Mouse (Mus musculus): ENCODE results near the gene Atp8b3. TPM values are rescaled to one million over a fixed set of nuclear protein-coding genes. Genes with fewer than 3 reads are reported as not detected.

Atp8b3 gene
- polyA plus RNA-seq, 1 experiment from 2014 or later: 0.28 TPM

- no peak overlapping the region for H3K4me3 ChIP-seq (ENCODE audit: low read depth, low read length)
- ATAC-seq (replicated peaks; ENCODE audit: insufficient number of reproducible peaks, low FRiP score, low TSS enrichment, low read depth): no peak; the same call in 1 of the 2 replicates
- no peak overlapping the region for H3K9ac ChIP-seq (replicated peaks; ENCODE audit: low read length)
- H3K36me3 ChIP-seq (replicated peaks; ENCODE audit: control insufficient read depth, insufficient read depth, low read depth, low read length): no peaks in the 10 kb centered on the region
- H3K27me3 ChIP-seq (ENCODE audit: control insufficient read depth, insufficient read depth, low read length): peaks cover 19% of the 10 kb centered on the region
- DNase-seq (ENCODE audit: low spot score): no peak
- 11% methylated on average over 7 of the region's 7 CpGs for WGBS
- H3K9me3 ChIP-seq (replicated peaks; ENCODE audit: control insufficient read depth, low read length): no peaks in the 10 kb centered on the region
- H3K4me2 ChIP-seq (ENCODE audit: low read depth, low read length): no peak overlapping the region
- H3K4me1 ChIP-seq (ENCODE audit: control insufficient read depth, insufficient read depth, low read length): no peaks in the 10 kb centered on the region
- H3K27ac ChIP-seq (replicated peaks; ENCODE audit: low read depth, low read length): no peak overlapping the region
Measured at GRCm38 (mm10) chr10:80533704-80534103, 5.2 kb downstream of the Atp8b3 start.

- no peak overlapping the region for H3K27ac ChIP-seq (replicated peaks; ENCODE audit: low read depth, low read length)
- H3K4me2 ChIP-seq (ENCODE audit: low read depth, low read length): no peak overlapping the region
- H3K27me3 ChIP-seq (ENCODE audit: control insufficient read depth, insufficient read depth, low read length): peaks cover 17% of the 10 kb centered on the region
- H3K4me3 ChIP-seq (ENCODE audit: low read depth, low read length): no peak overlapping the region
- WGBS: 83% methylated on average over 11 of the region's 11 CpGs
- H3K4me1 ChIP-seq (ENCODE audit: control insufficient read depth, insufficient read depth, low read length): no peaks in the 10 kb centered on the region
- no peaks in the 10 kb centered on the region for H3K9me3 ChIP-seq (replicated peaks; ENCODE audit: control insufficient read depth, low read length)
- no peak overlapping the region for H3K9ac ChIP-seq (replicated peaks; ENCODE audit: low read length)
- DNase-seq (ENCODE audit: low spot score): no peak
- H3K36me3 ChIP-seq (replicated peaks; ENCODE audit: control insufficient read depth, insufficient read depth, low read depth, low read length): no peaks in the 10 kb centered on the region
- ATAC-seq (replicated peaks; ENCODE audit: insufficient number of reproducible peaks, low FRiP score, low TSS enrichment, low read depth): no peak
Measured at GRCm38 (mm10) chr10:80532783-80533182, 6.1 kb downstream of the Atp8b3 start.

GRCm38 (mm10) chr10:80526172-80526571 is 12.8 kb downstream of the Atp8b3 start:
- H3K27me3 ChIP-seq (ENCODE audit: control insufficient read depth, insufficient read depth, low read length): no peaks in the 10 kb centered on the region
- no peak overlapping the region for H3K9ac ChIP-seq (replicated peaks; ENCODE audit: low read length)
- H3K4me2 ChIP-seq (ENCODE audit: low read depth, low read length): no peak overlapping the region
- DNase-seq (ENCODE audit: low spot score): peak; percentile 40
- no peaks in the 10 kb centered on the region for H3K9me3 ChIP-seq (replicated peaks; ENCODE audit: control insufficient read depth, low read length)
- no peak overlapping the region for H3K4me3 ChIP-seq (ENCODE audit: low read depth, low read length)
- 31% methylated on average over 9 of the region's 9 CpGs for WGBS
- H3K36me3 ChIP-seq (replicated peaks; ENCODE audit: control insufficient read depth, insufficient read depth, low read depth, low read length): no peaks in the 10 kb centered on the region
- H3K4me1 ChIP-seq (ENCODE audit: control insufficient read depth, insufficient read depth, low read length): no peaks in the 10 kb centered on the region
- no peak overlapping the region for H3K27ac ChIP-seq (replicated peaks; ENCODE audit: low read depth, low read length)
- peak; percentile 77; the same call in 1 of the 2 replicates for ATAC-seq (replicated peaks; ENCODE audit: insufficient number of reproducible peaks, low FRiP score, low TSS enrichment, low read depth)

GRCm38 (mm10) chr10:80523299-80523698 is 15.6 kb downstream of the Atp8b3 start:
- H3K4me2 ChIP-seq (ENCODE audit: low read depth, low read length): no peak overlapping the region
- WGBS: 96% methylated on average over 7 of the region's 7 CpGs
- no peaks in the 10 kb centered on the region for H3K27me3 ChIP-seq (ENCODE audit: control insufficient read depth, insufficient read depth, low read length)
- no peak overlapping the region for H3K4me3 ChIP-seq (ENCODE audit: low read depth, low read length)
- DNase-seq (ENCODE audit: low spot score) (no peak), ATAC-seq (replicated peaks; ENCODE audit: insufficient number of reproducible peaks, low FRiP score, low TSS enrichment, low read depth) (no peak)
- H3K9ac ChIP-seq (replicated peaks; ENCODE audit: low read length): no peak overlapping the region
- H3K9me3 ChIP-seq (replicated peaks; ENCODE audit: control insufficient read depth, low read length): no peaks in the 10 kb centered on the region
- H3K36me3 ChIP-seq (replicated peaks; ENCODE audit: control insufficient read depth, insufficient read depth, low read depth, low read length): no peaks in the 10 kb centered on the region
- H3K4me1 ChIP-seq (ENCODE audit: control insufficient read depth, insufficient read depth, low read length): no peaks in the 10 kb centered on the region
- H3K27ac ChIP-seq (replicated peaks; ENCODE audit: low read depth, low read length): no peak overlapping the region

GRCm38 (mm10) chr10:80519287-80519686 is 19.6 kb downstream of the Atp8b3 start:
- DNase-seq (ENCODE audit: low spot score): no peak
- Histone ChIP-seq H3K4me2 (ENCODE audit: low read depth, low read length) (no peak overlapping the region), H3K9ac (replicated peaks; ENCODE audit: low read length) (no peak overlapping the region), H3K27me3 (ENCODE audit: control insufficient read depth, insufficient read depth, low read length) (peaks cover 8% of the 10 kb centered on the region), H3K4me1 (ENCODE audit: control insufficient read depth, insufficient read depth, low read length) (0 out of 2 replicates have a peak, but pooled peaks cover 2% of the 10 kb centered on the region), H3K27ac (replicated peaks; ENCODE audit: low read depth, low read length) (no peak overlapping the region), H3K36me3 (replicated peaks; ENCODE audit: control insufficient read depth, insufficient read depth, low read depth, low read length) (no peaks in the 10 kb centered on the region), H3K4me3 (ENCODE audit: low read depth, low read length) (no peak overlapping the region), H3K9me3 (replicated peaks; ENCODE audit: control insufficient read depth, low read length) (no peaks in the 10 kb centered on the region)
- ATAC-seq (replicated peaks; ENCODE audit: insufficient number of reproducible peaks, low FRiP score, low TSS enrichment, low read depth): no peak
- WGBS: 67% methylated on average over 2 of the region's 2 CpGs

GRCm38 (mm10) chr10:80513739-80514138 is 25.2 kb downstream of the Atp8b3 start:
- Histone ChIP-seq H3K27me3 (ENCODE audit: control insufficient read depth, insufficient read depth, low read length) (peaks cover 20% of the 10 kb centered on the region), H3K4me2 (ENCODE audit: low read depth, low read length) (0 out of 2 replicates have a peak overlapping the region, but pooled peaks have one; percentile 17), H3K9ac (replicated peaks; ENCODE audit: low read length) (peak overlapping the region; percentile 39), H3K4me1 (ENCODE audit: control insufficient read depth, insufficient read depth, low read length) (0 out of 2 replicates have a peak, but pooled peaks cover 2% of the 10 kb centered on the region), H3K27ac (replicated peaks; ENCODE audit: low read depth, low read length) (no peak overlapping the region), H3K9me3 (replicated peaks; ENCODE audit: control insufficient read depth, low read length) (no peaks in the 10 kb centered on the region), H3K36me3 (replicated peaks; ENCODE audit: control insufficient read depth, insufficient read depth, low read depth, low read length) (no peaks in the 10 kb centered on the region), H3K4me3 (ENCODE audit: low read depth, low read length) (peak overlapping the region; percentile 14; the same call in 1 of the 2 replicates)
- 8% methylated on average over 19 of the region's 19 CpGs for WGBS
- DNase-seq (ENCODE audit: low spot score) (no peak), ATAC-seq (replicated peaks; ENCODE audit: insufficient number of reproducible peaks, low FRiP score, low TSS enrichment, low read depth) (no peak)

GRCm38 (mm10) chr10:80510273-80510660 is 28.7 kb downstream of the Atp8b3 start:
- Histone ChIP-seq H3K27me3 (ENCODE audit: control insufficient read depth, insufficient read depth, low read length) (peaks cover 26% of the 10 kb centered on the region), H3K4me2 (ENCODE audit: low read depth, low read length) (no peak overlapping the region), H3K4me3 (ENCODE audit: low read depth, low read length) (no peak overlapping the region), H3K9ac (replicated peaks; ENCODE audit: low read length) (no peak overlapping the region), H3K9me3 (replicated peaks; ENCODE audit: control insufficient read depth, low read length) (no peaks in the 10 kb centered on the region), H3K36me3 (replicated peaks; ENCODE audit: control insufficient read depth, insufficient read depth, low read depth, low read length) (no peaks in the 10 kb centered on the region), H3K27ac (replicated peaks; ENCODE audit: low read depth, low read length) (no peak overlapping the region), H3K4me1 (ENCODE audit: control insufficient read depth, insufficient read depth, low read length) (0 out of 2 replicates have a peak, but pooled peaks cover 2% of the 10 kb centered on the region)
- WGBS: 44% methylated on average over 10 of the region's 10 CpGs
- ATAC-seq (replicated peaks; ENCODE audit: insufficient number of reproducible peaks, low FRiP score, low TSS enrichment, low read depth): no peak
- no peak for DNase-seq (ENCODE audit: low spot score)

- Histone ChIP-seq H3K4me2 (ENCODE audit: low read depth, low read length) (peak overlapping the region; percentile 58), H3K9ac (replicated peaks; ENCODE audit: low read length) (peak overlapping the region; percentile 34; the same call in 1 of the 2 replicates), H3K36me3 (replicated peaks; ENCODE audit: control insufficient read depth, insufficient read depth, low read depth, low read length) (no peaks in the 10 kb centered on the region), H3K9me3 (replicated peaks; ENCODE audit: control insufficient read depth, low read length) (no peaks in the 10 kb centered on the region), H3K27ac (replicated peaks; ENCODE audit: low read depth, low read length) (no peak overlapping the region), H3K27me3 (ENCODE audit: control insufficient read depth, insufficient read depth, low read length) (peaks cover 27% of the 10 kb centered on the region), H3K4me3 (ENCODE audit: low read depth, low read length) (peak overlapping the region; percentile 18; the same call in 1 of the 2 replicates), H3K4me1 (ENCODE audit: control insufficient read depth, insufficient read depth, low read length) (0 out of 2 replicates have a peak, but pooled peaks cover 2% of the 10 kb centered on the region)
- DNase-seq (ENCODE audit: low spot score) (peak; percentile 79), ATAC-seq (replicated peaks; ENCODE audit: insufficient number of reproducible peaks, low FRiP score, low TSS enrichment, low read depth) (peak; percentile 75)
- 10% methylated on average over 20 of the region's 20 CpGs for WGBS
Measured at GRCm38 (mm10) chr10:80509412-80510272, 29.3 kb downstream of the Atp8b3 start.
